Mouse (Mus musculus) stomach, adult 2 months (tissue): Measurements from ENCODE around the gene H2afz. TPM values are rescaled to one million over a fixed set of nuclear protein-coding genes. Genes with fewer than 3 reads are reported as not detected.

Source experiments
- polyA plus RNA-seq: library from polyadenylated mRNA; depleted of rRNA; stranded (reverse); fragments of >200 nt; gene quantifications from 2 replicates; pipeline ENCODE4 v1.2.3, GENCODE M21; 2012; rRNA removed

The H2afz gene
- polyA plus RNA-seq = 116 and 172 TPM in 2 replicates

DNA sequence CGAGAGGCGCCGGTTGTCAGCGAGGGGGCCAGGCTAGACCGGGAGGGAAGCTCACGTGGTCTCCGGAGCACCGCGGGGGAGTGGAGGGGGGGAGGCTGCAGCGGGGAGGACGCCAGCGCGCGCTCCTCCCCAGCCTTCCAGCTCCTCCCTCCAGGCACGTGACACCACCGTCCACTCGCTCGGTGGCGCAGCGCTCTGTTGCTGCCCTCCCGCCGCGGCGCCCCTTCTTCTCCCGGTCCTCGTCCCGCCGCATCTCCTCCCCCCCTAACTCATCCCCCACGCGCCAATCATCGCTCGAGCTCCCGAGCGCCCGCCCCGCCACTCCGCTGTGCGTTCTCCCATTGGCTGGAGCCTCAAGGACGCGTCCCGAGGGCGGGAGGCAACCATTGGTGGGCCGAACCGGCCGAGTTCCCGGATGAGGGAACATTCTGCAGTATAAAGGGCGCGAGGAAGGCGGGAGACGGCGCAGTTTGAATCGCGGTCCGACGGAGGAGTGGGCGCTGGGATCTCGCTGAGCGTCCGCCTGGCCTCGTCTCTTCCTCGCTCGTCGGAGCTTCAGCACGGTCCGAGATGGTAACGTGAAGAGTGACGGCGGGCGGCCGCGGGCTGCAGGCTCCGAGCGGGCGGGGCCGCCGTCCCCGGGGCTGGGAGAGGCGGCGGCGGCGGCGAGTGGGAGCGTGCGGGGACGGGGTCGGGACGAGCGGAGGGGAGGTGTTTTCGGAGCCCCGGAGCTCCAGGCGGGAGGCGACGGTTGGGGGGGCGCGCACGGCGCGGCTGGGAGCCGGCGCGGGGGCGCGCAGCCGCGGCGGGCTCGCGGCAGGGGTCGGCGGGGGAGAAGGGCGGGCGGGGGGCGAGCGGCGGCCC lies at the start of gene H2afz:
H2afz (plus strand) TSS at position 364 of the 864 bp plus-strand sequence.

DNA sequence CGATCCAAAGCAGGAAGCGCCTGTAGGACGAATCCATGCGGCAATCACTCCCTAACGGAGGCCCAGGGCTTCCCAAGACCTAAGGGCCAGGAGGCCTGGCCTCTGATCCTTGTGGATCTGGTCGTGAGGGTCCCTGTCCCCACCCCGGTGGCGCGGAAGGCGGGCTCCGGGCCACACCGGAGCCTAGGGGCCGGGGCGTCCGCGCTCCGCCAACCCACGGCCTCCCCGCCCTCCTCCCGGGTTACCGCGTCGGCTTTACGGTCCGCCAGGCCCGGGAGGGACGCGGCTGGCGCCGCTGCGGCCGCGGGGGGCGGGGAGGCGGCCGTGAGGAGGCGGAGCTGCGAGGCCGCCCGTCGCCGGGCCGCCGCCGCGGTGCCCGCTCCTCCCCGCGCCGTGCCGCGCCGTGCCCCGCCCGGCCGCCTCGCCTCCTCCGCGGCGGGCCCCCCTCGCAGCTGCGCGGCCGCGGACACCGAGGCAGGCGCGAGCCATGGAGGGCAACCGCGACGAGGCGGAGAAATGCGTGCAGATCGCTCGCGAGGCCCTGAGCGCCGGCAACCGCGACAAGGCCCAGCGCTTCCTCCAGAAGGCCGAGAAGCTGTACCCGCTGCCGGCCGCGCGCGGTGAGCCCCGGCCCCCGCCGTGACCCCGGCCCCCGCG lies 3.3 kb downstream of the H2afz start, which contains the start of gene Dnajb14:
Dnajb14 (plus strand) TSS at position 239 of the 657 bp plus-strand sequence.

Other genes starting within 250 kb of the H2afz start
- 0.74 and 0.97 TPM in 2 replicates for gene Ddit4l, start 242.9 kb upstream of the H2afz start, polyA plus RNA-seq
- not detected in 2 replicates for gene Gm21962, start 193.0 kb upstream of the H2afz start, polyA plus RNA-seq
- gene Dnajb14, start 3.2 kb downstream of the H2afz start, polyA plus RNA-seq = 1.0 and 1.2 TPM in 2 replicates
- gene Lamtor3, start 54.0 kb downstream of the H2afz start, polyA plus RNA-seq = 6.4 and 7.1 TPM in 2 replicates
- 2.4 and 3.7 TPM in 2 replicates for gene Dapp1, start 117.1 kb downstream of the H2afz start, polyA plus RNA-seq
- gene 1110002E22Rik, start 200.6 kb downstream of the H2afz start, polyA plus RNA-seq = 0.30 and 0.47 TPM in 2 replicates
- not detected in 2 replicates for gene Gm5105, start 202.9 kb downstream of the H2afz start, polyA plus RNA-seq